Mouse (Mus musculus) gastrocnemius, adult 2 months (tissue): ENCODE results near the gene Fancf. TPM values are rescaled to one million over a fixed set of nuclear protein-coding genes. Genes with fewer than 3 reads are reported as not detected.

Source experiments
- DNase-seq: peaks from one replicate; pipeline ENCODE4 v3.0.0; 2022
- H3K27ac ChIP-seq: fragments of 200-600 bp; 2 replicates; pipeline ENCODE4 v1.8.1; 2022; ENCODE audit warnings: mild to moderate bottlenecking
- H3K4me3 ChIP-seq: fragments of 200-600 bp; 2 replicates; pipeline ENCODE4 v1.8.1; 2022; ENCODE audit warnings: mild to moderate bottlenecking, moderate library complexity
- CTCF ChIP-seq: fragments of 200-600 bp; IDR thresholded peaks from 2 replicates; pipeline ENCODE4 v1.8.1; 2022; ENCODE audit warnings: antibody characterized with exemption, mild to moderate bottlenecking, moderate library complexity
- intact Hi-C: fragments of 180-260 bp; cut with DNase I; formaldehyde crosslinking; loops from one replicate; pipeline ENCODE4 v1.15.1; 2025
- total RNA-seq, 2 experiments: library from RNA; stranded (reverse); gene quantifications; 2 replicates each; pipeline ENCODE4 v1.2.3; 2021

The Fancf gene
- total RNA-seq, 2 experiments from 2014 or later = 1.5 TPM

DNA sequence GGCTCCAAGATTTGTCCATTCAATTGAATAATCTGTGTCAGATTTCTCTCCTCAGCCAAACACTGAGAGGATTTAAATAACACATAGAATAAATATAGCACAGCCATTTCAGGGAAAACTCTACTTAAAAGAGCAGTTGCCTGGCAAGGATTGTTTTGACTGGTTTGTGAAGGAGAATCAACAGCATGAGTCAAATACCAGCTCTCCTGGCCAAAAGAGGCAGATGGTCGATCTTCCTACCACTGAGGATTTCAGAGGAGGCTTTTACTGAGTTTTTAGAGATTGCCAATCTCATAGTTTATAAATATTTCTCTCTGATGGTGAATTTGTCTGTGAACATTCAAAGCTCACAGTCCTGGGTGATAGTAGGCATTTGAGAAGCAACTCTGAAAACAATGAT lies 42.2 kb downstream of the Fancf start:
- DNase-seq = no peak
- Histone ChIP-seq H3K27ac (no peak overlapping the region), H3K4me3 (no peak overlapping the region)
- no peak for TF ChIP-seq CTCF
- intact Hi-C loops = loop anchor here (10.0 kb wide), 1 partner anchor 195 kb away; the partner anchor contains the start of gene Slc17a6

DNA sequence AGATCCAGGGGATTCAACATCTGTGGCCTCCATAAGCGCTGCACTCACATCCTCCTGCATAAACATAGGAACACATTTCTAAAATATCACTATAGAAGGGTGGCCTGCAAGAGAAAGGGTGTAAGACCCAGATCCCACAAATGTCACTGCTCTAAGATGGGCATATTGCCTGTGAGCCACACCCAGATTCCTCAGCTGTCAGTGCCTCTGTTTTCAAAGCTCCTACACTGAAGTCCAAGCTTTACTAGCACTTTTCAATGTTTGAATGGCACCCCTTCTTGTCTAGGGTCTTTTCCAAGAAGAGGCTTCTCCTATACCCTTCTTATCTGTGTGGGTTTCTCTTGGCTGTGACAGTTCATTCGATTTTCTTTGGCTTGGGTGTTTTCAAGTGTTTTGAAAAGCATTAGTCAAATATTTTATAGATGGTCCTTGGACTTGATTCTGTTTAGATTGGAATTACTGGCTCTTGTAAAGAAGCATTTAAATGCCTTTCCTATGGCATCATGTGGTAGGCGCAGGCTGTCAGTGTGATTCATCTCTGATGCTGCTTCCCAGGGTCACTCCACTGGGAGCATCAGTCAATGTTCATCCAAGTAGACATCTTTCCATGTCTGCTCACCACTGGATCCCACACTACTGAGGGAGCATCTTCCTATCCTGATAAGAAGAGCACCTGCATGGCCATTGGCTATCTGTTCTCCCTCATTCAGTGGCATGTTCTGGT lies 43.7 kb downstream of the Fancf start:
- Histone ChIP-seq H3K4me3 (no peak overlapping the region), H3K27ac (no peak overlapping the region)
- no peak for TF ChIP-seq CTCF
- no peak for DNase-seq
- intact Hi-C loops = loop anchor here (10.0 kb wide), 1 partner anchor 194 kb away; the partner anchor contains the start of gene Slc17a6

DNA sequence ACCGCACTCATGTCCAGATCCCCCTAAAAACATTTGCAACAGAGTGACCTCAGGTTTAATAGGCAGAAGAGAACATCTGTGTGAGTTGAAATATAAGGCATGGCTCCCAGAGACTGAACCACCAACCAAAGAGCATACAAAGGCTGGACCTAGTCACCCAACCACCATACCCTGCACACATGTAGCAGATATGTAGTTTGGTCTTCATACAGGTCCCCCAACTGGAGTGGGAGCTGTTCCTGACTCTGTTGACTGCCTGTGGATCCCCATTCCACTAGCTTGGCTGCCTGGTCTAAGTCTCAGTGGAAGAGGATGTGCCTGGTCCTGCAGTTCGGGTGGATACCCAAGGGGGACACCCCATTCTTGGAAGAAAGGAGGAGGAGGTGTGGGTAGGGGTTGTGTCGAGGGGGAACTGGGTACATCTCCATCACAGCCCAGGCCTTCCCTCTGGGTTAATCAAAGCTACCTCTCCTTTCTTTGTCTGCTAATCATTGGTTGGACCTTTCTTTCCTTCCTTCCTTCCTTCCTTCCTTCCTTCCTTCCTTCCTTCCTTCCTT lies 45.7 kb downstream of the Fancf start:
- DNase-seq = no peak
- Histone ChIP-seq H3K4me3 (no peak overlapping the region), H3K27ac (no peak overlapping the region)
- no peak for TF ChIP-seq CTCF
- intact Hi-C loops = loop anchor here (10.0 kb wide), 1 partner anchor 192 kb away; the partner anchor contains the start of gene Slc17a6

DNA sequence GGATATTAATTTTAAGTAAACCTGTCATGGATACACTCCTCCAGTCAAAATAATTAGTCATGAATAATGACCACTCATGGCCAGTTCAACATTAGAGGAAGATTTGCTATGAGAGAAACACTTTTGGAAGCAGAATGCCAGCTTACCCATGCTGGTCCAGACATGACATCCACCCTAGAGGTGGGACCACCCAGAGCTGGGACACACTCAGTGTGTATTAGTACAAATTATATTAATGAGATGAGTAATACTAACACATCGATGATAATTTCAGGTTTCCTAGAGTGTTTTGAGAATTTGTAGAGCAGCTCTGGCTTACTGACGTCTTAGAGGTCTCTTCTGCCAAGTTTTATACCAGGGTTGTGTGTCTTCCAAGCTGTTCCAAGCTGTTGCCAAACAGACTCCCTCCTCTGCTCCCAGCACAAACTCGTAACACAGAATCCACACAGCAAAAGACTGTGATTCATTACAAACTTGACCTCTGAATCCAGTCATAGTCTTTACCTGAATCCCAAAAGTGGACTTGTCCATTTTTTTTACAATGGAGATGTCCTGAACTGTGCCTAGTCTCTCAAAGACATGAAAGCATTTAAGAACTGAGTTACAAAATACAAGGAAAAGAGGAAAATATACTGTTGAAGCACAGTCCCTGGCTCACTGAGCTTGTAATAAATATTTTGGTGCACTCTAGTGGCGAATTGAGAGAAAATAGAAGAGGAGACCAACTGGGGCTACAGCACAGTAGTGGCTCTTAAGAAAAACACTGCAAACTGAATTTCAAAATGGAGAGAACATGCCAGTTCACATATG lies 46.4 kb downstream of the Fancf start:
- Histone ChIP-seq H3K4me3 (no peak overlapping the region), H3K27ac (no peak overlapping the region)
- intact Hi-C loops = loop anchor here (10.0 kb wide), 1 partner anchor 191 kb away; the partner anchor contains the start of gene Slc17a6
- DNase-seq = no peak
- TF ChIP-seq CTCF = peak; percentile 42

Other genes with a start within 250 kb of the Fancf start
- gene Slc17a6, start 240.3 kb downstream of the Fancf start, total RNA-seq = not detected
- 1 to 10 TPM; 2.1 to 4.2 TPM for gene Gas2, start 252 bp downstream of the Fancf start, total RNA-seq
- 10 to 100 TPM; 22.2 to 22.3 TPM for gene Svip, start 143.8 kb upstream of the Fancf start, total RNA-seq
- not detected for gene 1700015G11Rik, start 153.5 kb upstream of the Fancf start, total RNA-seq